Mouse (Mus musculus): ENCODE measurements around the gene Taf3. TPM values are rescaled to one million over a fixed set of nuclear protein-coding genes. Genes with fewer than 3 reads are reported as not detected.
A peak's percentile ranks its signal among the peaks of the same experiment; 100 is the strongest.

Taf3 gene
- total RNA-seq, 2 experiments from 2014 or later: 13.9 to 15.4 TPM

DNA sequence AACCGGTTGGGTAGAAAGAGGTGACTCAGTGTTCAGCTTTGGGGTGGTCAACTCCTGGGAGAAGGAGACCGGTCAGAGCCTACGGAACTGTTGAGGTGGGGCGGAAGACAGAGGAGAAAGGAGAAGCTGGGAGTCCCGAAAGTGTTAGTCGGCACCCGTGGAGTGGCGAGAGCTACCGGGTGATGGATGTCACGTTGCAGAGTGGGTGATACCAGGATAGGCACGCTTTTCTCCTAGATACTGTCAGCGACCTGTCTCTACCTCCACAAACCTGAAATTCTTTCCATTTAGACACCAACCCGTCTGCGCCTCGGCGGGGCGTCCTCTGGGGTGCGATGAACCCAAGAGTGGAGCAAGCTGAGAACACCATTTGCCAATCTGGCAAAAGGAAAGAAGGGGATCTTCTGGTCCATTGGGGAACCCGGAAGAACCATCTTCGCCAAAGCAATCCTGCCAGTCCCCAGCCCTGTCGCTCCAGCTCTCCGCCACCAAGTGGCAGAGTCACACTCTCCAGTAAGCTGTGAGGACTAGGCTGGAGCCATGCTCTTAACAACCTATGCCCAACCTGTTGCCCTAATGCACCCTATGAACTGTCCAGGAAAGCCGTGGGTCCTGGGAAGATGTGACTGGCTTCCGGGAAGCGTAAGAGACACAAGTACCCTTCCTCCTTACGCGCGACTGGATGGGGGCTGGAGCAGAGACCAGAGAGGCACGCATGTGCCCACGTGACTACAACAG, 159.3 kb downstream of the Taf3 start, which contains the start of gene 9230102O04Rik:
Gene 9230102O04Rik (minus strand): TSS at position 628 of the 738 bp plus-strand sequence.
- no peak for DNase-seq (ENCODE audit: low spot score in 2 of 2)
- TF ChIP-seq CTCF (conservative IDR thresholded peaks at IDR 0.05): peak; percentile 62
- H3K27ac ChIP-seq: no peak within 1 kb of the TSS
- no peak within 1 kb of the TSS for H3K4me3 ChIP-seq

DNA sequence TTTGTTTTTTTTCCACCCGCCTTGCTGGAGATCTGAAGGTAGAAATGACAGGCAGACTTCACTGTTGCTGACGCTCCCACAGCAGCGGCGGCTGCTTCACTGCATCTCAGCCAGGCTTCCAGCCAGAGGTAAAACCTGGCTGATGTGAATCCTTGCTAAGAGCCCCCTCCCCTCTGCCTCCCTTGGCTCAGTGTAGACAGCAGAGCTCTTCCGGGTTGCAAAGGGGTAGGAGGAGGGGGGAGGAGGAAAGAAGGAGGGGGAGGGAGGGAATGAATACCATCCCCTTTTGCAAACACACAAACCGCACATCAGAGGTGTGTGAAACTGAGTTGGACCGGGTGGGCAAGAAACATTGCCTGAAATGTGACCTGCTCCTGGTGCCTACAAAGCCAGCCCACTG, 160.8 kb downstream of the Taf3 start:
- TF ChIP-seq CTCF (conservative IDR thresholded peaks at IDR 0.05): no peak
- no peak overlapping the region for H3K27ac ChIP-seq

DNA sequence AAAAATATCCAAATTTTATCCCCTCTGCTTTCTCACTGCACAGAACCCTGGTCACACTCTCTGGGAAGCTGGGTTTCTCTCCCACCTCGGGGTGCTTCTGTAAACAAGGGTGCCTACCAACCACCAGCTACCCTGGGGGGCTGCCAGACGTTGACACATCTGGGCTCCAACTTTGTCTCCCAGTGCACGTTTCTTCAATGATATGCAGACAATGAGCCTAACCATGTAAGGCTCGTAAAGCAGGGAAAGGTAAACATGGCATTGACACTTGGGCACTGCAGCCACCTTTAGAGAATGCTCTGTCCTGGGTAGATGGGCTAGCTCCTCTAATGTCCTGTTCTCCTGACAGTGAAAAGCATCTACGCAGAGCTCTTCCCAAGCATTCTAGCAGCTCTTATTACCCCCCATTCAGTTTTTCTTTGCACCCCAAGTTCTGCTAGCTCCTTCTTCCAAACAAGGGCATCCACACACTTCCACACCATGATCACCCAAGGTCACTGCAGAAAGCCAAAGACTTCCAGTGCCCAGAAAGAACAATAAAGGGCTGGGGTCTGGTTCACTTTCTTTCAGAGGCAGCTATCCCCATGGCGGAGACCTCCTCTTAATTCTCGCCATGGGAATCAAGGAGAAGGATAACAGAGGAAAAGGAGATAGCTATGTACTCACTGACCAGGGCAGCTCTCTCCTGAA, 161.3 kb downstream of the Taf3 start:
- no peak for TF ChIP-seq CTCF (conservative IDR thresholded peaks at IDR 0.05)
- Histone ChIP-seq H3K27ac (no peak overlapping the region), H3K4me3 (no peak overlapping the region)
- no peak for DNase-seq (ENCODE audit: low spot score in 2 of 2)

More for the DNA sequence above, 160.8 kb downstream of the Taf3 start:
- no peak for DNase-seq (ENCODE audit: low spot score in 2 of 2)
- no peak overlapping the region for H3K4me3 ChIP-seq

DNA sequence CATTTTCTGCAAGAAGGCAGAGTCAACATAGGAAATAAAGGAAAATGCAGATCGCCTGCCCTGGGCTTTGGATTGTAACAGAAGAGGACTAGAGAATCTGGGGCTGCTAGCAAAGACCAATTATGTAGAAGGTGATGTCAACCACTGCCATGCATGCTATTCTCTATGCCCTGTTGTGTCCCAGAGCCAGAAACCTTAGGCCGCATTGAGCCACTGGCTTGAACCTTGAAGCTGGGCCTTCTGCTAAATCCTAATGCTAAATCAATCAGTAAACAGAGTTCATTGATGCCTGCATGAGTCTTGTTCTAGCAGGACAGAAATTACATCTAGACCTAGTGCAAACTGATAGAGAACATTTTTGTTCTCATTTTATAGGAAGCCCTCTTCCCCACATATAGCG, 162.4 kb downstream of the Taf3 start:
- no peak overlapping the region for H3K4me3 ChIP-seq
- DNase-seq (ENCODE audit: low spot score in 2 of 2): no peak
- no peak for TF ChIP-seq CTCF (conservative IDR thresholded peaks at IDR 0.05)
- H3K27ac ChIP-seq: no peak overlapping the region

DNA sequence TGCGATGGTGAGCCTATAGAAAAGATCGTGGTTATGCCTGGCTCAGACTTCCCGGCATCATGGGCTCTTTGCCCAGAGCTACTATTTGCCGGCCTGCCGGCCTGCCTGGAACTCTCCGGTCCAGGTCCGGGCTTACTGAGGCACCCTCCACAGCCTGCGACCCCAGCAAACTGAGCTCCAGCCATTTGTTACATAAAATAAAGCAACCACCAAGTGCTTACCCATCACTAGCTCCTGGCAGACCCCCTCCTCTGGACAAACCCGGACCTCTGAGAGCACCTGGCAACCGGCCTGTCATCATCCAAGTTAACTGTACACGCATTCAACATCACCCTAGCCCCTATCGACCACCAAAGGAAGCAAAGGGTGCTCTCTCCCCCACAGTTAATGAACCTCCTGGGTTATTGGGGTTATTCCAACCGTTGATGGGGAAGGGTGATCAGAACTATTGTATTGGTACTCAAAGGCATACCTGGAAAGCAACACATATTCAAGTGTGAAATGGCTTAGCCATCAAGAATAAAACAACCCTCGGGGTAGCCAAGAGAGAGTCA, 163.1 kb downstream of the Taf3 start:
- Histone ChIP-seq H3K27ac (no peak overlapping the region), H3K4me3 (no peak overlapping the region)
- TF ChIP-seq CTCF (conservative IDR thresholded peaks at IDR 0.05): no peak
- DNase-seq (ENCODE audit: low spot score in 2 of 2): no peak

DNA sequence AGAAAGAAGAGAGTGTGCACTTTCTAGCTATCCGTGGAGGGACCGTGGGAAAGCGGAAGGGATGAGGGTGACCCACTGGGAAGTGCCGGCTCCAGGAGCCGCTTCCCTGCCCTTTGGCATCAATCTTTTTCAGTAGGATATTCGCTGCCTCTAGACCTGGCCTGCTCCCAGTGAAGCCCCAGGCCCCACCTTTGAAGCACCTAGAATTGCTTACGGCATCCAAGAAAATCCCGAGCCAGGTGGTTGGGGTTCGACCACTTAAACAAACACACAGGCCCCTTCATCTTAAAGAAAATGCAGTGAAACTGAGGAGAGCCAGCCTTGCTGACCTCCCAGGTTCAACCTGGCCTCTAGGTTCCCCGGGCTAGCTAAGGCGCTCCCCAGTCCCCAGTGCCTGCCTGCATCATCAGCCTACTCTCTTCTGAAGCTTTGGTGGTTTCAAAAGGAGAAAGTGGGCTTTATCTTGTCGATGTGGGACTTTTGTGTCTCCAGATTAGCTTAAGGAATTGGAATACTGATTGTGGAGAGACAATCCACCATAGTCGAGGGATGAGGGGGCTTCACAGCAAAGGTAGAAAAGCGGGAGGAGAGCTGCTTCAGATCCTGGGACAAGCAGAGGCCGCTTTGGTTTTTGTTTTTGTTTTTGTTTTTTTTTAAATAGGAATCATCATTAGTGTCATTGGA, 163.7 kb downstream of the Taf3 start:
- no peak overlapping the region for H3K27ac ChIP-seq
- no peak for DNase-seq (ENCODE audit: low spot score in 2 of 2)
- no peak for TF ChIP-seq CTCF (conservative IDR thresholded peaks at IDR 0.05)
- no peak overlapping the region for H3K4me3 ChIP-seq

DNA sequence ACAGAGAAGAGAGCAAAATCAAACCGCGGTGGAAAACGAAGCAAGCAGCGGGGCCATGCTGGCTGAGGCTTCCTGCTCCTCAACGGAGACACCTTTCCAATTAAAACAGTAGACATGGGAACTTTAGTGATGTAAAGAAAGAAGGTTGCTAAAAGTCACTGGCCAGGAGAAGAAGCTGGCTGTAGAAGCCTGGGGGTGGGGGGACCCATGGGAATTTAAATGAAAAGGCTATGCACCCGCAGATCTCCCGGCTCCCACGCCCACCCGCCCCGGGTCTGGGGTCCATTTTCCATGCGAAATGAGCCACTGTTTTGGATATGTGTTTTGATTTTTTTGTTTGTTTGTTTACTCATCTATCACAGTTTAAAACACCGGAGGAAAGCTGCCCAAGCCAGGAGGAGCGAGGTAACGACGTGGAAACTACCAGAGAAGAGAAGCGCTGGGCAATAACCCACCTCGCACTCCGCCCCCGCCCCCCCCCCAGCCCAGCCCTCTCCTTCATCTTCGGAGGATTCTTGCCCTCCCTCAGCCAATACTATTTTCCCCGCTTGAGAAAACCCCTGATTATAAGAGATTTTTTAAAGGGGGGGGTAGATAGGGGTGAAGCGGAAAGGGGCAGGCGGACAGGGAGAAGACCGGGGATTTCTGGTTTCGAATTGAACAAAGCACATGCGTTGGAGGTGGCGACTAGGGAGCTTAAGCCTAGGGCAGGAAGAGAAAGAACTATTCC, 164.4 kb downstream of the Taf3 start:
- no peak overlapping the region for H3K27ac ChIP-seq

DNA sequence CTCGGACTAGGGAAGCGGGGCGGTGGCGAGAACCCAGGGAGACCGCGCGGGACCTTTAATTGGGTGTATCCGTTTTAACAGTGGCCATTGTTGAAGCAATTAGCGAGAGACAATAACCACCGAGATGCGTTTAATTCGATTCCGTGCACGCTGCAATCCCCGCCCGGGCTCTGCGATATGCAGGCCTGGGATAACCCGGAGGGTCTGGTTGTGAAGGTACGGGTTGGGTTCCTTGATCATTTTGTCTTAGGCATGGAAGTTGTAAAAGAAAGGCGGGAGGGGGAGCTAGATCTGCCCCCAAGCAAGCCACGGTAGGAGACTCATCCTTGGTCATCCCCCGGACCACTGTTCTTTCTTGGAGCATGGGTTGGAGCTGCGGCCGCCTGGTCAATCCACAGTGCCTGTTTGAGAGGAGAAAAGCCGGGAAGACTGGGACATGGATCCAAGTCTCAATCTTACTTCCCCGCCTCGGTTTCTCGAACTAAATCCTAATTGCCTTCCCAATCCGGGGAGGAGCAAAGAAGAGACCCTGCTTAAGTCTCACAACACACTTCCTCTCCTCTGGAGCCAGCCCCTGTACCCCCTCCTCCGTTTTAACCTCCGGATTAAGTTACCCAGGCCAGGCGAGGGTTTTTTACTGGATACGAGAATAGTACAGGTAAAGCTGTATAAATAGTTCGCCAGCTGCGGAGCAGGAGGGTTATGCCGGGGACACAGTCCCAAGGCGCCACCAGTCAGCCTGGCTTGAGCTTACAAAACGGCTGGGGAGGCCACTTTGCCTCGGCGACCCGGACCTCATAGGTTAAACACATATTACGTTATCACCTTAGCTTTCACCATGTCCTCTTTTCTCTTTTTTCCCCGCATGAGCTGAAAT, 165.2 kb downstream of the Taf3 start:
- no peak for DNase-seq (ENCODE audit: low spot score in 2 of 2)
- no peak overlapping the region for H3K27ac ChIP-seq
- no peak for TF ChIP-seq CTCF (conservative IDR thresholded peaks at IDR 0.05)
- no peak overlapping the region for H3K4me3 ChIP-seq

More for the DNA sequence above, 164.4 kb downstream of the Taf3 start:
- no peak overlapping the region for H3K4me3 ChIP-seq
- no peak for TF ChIP-seq CTCF (conservative IDR thresholded peaks at IDR 0.05)
- DNase-seq (ENCODE audit: low spot score in 2 of 2): no peak

DNA sequence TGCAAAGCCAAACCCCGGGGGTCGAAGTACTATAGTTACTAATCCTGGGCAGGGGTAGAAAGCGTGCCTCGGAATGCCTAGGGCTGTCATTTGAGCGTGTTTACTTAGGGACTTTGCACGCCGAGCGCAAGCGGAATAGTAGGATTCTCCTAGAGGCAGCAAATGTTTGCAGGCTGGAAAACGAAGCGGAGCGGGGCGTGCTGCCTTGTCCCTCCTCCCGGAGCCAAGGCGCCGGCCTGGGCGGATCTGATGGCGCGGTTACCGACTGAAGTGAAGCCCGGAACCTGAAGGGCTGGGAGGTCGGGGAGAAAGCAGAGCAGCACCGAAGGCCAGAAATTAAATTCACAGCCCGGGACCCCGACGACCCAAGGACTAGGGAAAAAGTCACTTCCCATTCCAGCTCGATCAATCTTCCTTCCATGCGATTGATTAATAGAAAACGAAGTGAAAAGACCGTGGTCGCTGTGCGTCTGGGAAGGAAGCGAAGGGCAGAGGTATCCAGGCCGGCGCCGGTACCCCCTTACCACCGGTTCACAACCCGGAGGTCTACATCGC, 165.9 kb downstream of the Taf3 start:
- Histone ChIP-seq H3K4me3 (no peak overlapping the region), H3K27ac (no peak overlapping the region)
- no peak for DNase-seq (ENCODE audit: low spot score in 2 of 2)
- no peak for TF ChIP-seq CTCF (conservative IDR thresholded peaks at IDR 0.05)

DNA sequence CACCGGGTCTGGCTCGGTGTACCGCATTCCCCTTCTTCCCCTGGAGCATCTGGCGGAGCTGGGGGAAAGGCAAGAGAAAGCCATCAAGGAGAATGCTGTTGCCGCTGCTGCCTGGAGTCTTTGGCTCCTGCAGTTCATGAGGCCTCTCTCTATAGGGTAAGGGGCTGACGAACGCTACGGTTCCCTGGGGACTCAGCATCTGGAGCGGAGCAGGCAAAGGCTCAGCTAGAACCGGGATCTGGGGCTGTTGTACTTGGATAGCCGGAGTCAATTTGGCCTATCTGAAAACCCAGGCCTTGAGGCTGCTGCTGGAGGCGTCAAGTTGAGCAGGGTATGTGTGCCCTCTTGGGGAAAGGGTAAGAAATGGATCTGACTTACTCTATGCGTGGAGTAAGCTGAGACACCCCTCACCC, 166.8 kb downstream of the Taf3 start:
- peak; percentile 30 for TF ChIP-seq CTCF (conservative IDR thresholded peaks at IDR 0.05)
- Histone ChIP-seq H3K4me3 (no peak overlapping the region), H3K27ac (no peak overlapping the region)
- DNase-seq (ENCODE audit: low spot score in 2 of 2): no peak

DNA sequence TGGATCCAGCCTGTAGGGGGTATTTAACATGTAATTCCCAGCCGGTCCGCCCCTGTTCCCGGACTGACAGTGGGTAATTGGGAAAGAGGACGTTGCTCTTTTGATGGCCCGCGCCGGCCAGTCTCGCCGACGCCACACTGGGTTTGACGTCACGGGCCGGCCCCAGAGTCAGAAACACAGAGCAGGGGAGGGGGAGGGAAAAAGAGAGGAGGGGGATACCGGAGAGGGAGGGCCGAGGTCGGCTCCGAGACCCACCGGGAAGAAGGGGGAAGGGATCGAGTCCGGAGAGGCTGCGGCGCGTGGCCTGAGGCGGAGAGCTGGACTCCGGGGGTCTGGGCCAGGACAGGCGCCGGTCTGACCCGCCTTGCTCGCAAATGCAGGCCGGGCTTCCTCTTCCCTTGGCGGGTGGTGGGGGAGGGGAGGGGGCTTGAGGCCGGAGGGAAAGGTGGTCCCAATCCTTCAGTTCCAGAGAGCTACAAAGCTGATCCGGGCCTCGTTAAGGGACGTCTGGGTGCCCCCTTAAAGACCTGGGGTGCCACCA, 167.3 kb downstream of the Taf3 start, which contains the start of gene 4930412O13Rik:
Gene 4930412O13Rik (plus strand): TSS at position 202 of the 541 bp plus-strand sequence.
- H3K27ac ChIP-seq: no peak within 1 kb of the TSS
- H3K4me3 ChIP-seq: no peak within 1 kb of the TSS
- DNase-seq (ENCODE audit: low spot score in 2 of 2): no peak
- no peak for TF ChIP-seq CTCF (conservative IDR thresholded peaks at IDR 0.05)
